Mouse (Mus musculus) ES-E14 (cell line): ENCODE data around the gene Ltbp2.

Source experiments
- CHD2 ChIP-seq: IDR thresholded peaks from 2 replicates; pipeline ENCODE4 v1.6.1; 2014; ENCODE audit warnings: mild to moderate bottlenecking, low read depth, low read length, inconsistent platforms
- HCFC1 ChIP-seq: IDR thresholded peaks from 2 replicates; pipeline ENCODE4 v1.6.1; 2012; ENCODE audit warnings: low read length, inconsistent platforms, borderline replicate concordance; ENCODE audit not compliant: insufficient read depth

DNA sequence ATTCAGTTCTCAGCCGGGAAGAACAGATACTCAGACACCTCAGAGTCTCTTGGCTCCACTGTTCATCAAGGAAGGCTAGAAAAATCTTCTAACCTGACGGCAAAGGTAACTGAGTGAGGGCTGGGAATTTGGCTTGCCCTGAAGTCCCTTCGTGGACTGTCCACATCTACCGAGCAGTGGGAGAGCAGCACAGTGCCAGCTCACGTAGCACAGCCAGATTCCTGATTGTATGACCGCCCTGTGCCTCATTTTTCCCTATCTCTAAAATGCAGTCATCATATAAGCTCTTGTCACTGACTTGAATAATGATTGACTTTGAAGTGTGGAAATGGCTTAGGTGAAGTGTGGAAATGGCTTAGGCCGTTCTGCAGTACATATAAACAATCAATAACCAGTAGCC lies 28.1 kb upstream of the Ltbp2 start:
- no peak for TF ChIP-seq HCFC1
- TF ChIP-seq CHD2 = no peak
